Mouse (Mus musculus): ENCODE data around the gene Tedc2. TPM values are rescaled to one million over a fixed set of nuclear protein-coding genes. Genes with fewer than 3 reads are reported as not detected.

Tedc2 gene
- polyA plus RNA-seq, 1 experiment from 2014 or later = 19.2 TPM

DNA sequence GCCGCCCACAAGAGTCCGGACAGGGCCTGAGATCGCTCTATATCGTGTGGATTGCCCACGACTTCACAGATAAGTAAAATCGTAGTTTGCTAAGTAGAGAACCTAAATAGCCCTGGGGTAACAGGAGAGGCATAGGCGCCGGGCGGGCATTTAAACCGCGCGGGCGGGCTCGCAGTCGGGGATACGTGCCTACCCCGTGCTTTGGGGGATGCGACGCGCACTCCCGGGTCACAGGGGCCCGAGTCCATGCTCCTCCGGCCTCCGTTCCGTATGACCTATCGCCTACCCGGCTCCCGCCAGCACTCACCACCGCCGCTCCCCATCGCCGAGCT is 30.3 kb upstream of the Tedc2 start:
- H3K9me3 ChIP-seq (ENCODE audit: control insufficient read depth, low read length) = no peaks in the 10 kb centered on the region
- WGBS = under 1% methylated on average over 32 of the region's 32 CpGs
- ATAC-seq (replicated peaks; ENCODE audit: low FRiP score) (no peak), DNase-seq (ENCODE audit: low spot score) (no peak)
- H3K27ac ChIP-seq (ENCODE audit: low read depth, low read length) = peak overlapping the region; percentile 21; the same call in 1 of the 2 replicates
- peak overlapping the region; percentile 70 for H3K4me2 ChIP-seq (ENCODE audit: low read depth, low read length, severe bottlenecking)
- peak overlapping the region; percentile 85 for H3K4me3 ChIP-seq (ENCODE audit: low read depth, low read length)
- no peaks in the 10 kb centered on the region for H3K27me3 ChIP-seq (ENCODE audit: control insufficient read depth, insufficient read depth, low read length)
- no peaks in the 10 kb centered on the region; the same call in 1 of the 2 replicates for H3K4me1 ChIP-seq (replicated peaks; ENCODE audit: control insufficient read depth, insufficient read depth, low read length)
- peaks cover 15% of the 10 kb centered on the region for H3K36me3 ChIP-seq (ENCODE audit: control insufficient read depth, insufficient read depth, low read length)
- H3K9ac ChIP-seq (ENCODE audit: low read length) = peak overlapping the region; percentile 91

DNA sequence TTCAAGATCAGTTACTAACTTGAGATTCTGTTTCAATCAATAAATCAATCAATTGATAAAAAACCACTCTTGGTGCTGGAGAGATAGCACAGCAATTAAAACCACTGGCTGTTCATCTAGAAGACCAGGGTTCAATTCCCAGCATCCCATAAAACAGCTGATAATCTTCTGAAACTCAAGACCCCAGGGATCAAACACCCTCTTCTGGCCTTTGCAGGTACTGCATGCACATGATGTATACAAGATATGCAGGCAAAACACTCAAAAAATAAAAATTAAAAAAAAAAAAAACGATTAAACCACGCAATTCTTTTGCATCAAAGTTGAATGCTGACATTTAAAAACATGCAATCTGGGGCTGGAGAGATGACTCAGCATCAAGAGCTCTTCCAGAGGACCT is 28.0 kb upstream of the Tedc2 start:
- Histone ChIP-seq H3K4me2 (ENCODE audit: low read depth, low read length, severe bottlenecking) (no peak overlapping the region), H3K36me3 (ENCODE audit: control insufficient read depth, insufficient read depth, low read length) (peaks cover 32% of the 10 kb centered on the region), H3K27ac (ENCODE audit: low read depth, low read length) (no peak overlapping the region), H3K27me3 (ENCODE audit: control insufficient read depth, insufficient read depth, low read length) (no peaks in the 10 kb centered on the region), H3K4me1 (replicated peaks; ENCODE audit: control insufficient read depth, insufficient read depth, low read length) (no peaks in the 10 kb centered on the region; the same call in 1 of the 2 replicates), H3K9ac (ENCODE audit: low read length) (no peak overlapping the region), H3K4me3 (ENCODE audit: low read depth, low read length) (no peak overlapping the region), H3K9me3 (ENCODE audit: control insufficient read depth, low read length) (peaks cover 5% of the 10 kb centered on the region)
- WGBS = 98% methylated on average over 2 of the region's 2 CpGs
- no peak for ATAC-seq (replicated peaks; ENCODE audit: low FRiP score)
- no peak for DNase-seq (ENCODE audit: low spot score)

DNA sequence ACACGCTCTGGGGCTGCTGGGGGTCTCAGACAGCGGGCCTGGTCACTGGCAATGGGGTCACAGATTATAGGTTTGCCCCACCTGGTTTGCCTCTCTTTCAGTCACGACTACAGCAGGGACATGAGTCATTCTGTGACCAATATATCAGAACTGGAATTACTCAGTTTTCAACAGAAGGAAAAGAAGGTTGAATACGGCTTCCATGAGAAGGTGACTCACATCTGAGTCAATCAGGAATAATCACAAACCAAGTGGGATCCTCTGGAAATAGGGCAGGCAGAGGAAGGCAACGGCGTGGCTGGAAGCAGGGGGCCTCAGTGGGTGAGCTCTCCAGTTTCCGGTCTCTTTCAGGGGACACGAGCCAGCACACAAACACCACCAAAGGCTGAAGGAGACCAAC is 23.4 kb upstream of the Tedc2 start:
- no peak overlapping the region for H3K4me3 ChIP-seq (ENCODE audit: low read depth, low read length)
- no peaks in the 10 kb centered on the region for H3K4me1 ChIP-seq (replicated peaks; ENCODE audit: control insufficient read depth, insufficient read depth, low read length)
- H3K9me3 ChIP-seq (ENCODE audit: control insufficient read depth, low read length) = peaks cover 5% of the 10 kb centered on the region
- H3K36me3 ChIP-seq (ENCODE audit: control insufficient read depth, insufficient read depth, low read length) = peaks cover 63% of the 10 kb centered on the region
- H3K9ac ChIP-seq (ENCODE audit: low read length) = no peak overlapping the region
- DNase-seq (ENCODE audit: low spot score) (no peak), ATAC-seq (replicated peaks; ENCODE audit: low FRiP score) (no peak)
- H3K27ac ChIP-seq (ENCODE audit: low read depth, low read length) = no peak overlapping the region
- H3K27me3 ChIP-seq (ENCODE audit: control insufficient read depth, insufficient read depth, low read length) = no peaks in the 10 kb centered on the region
- 97% methylated on average over 8 of the region's 8 CpGs for WGBS
- H3K4me2 ChIP-seq (ENCODE audit: low read depth, low read length, severe bottlenecking) = no peak overlapping the region

DNA sequence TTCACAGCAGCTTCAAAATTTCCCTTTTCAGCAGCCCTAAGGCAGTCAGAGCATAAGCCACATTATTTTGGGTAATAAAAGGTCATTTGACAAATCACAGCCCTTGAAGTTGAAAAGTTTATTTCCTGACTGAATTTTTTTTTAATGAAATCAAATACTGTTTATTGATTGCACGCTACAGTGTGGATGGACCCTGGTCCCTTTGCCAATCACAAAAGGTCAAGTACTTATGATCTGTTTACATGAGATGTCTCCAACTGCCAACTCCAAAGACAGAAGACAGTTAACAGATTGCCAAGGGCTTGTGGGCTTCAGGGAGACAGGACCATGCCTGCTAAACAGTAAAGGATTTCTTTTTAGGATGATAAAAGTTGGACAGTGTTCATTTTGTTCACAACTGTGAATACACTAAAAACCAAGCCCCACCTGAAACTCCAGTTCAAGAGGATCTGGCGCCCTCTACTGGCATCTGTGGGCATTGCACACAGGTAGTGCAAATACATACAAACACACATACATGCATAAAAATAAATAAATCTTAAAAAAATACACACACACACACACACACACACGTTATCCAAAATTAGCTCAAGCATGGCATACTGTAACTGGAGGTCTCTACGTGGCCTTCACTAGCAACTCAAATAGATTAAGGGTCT is 22.8 kb upstream of the Tedc2 start:
- H3K9me3 ChIP-seq (ENCODE audit: control insufficient read depth, low read length) = peaks cover 5% of the 10 kb centered on the region
- H3K9ac ChIP-seq (ENCODE audit: low read length) = no peak overlapping the region
- H3K4me2 ChIP-seq (ENCODE audit: low read depth, low read length, severe bottlenecking) = no peak overlapping the region
- H3K27ac ChIP-seq (ENCODE audit: low read depth, low read length) = no peak overlapping the region
- H3K4me3 ChIP-seq (ENCODE audit: low read depth, low read length) = no peak overlapping the region
- 86% methylated on average over 4 of the region's 4 CpGs for WGBS
- DNase-seq (ENCODE audit: low spot score) (no peak), ATAC-seq (replicated peaks; ENCODE audit: low FRiP score) (no peak)
- no peaks in the 10 kb centered on the region for H3K27me3 ChIP-seq (ENCODE audit: control insufficient read depth, insufficient read depth, low read length)
- no peaks in the 10 kb centered on the region for H3K4me1 ChIP-seq (replicated peaks; ENCODE audit: control insufficient read depth, insufficient read depth, low read length)
- H3K36me3 ChIP-seq (ENCODE audit: control insufficient read depth, insufficient read depth, low read length) = peaks cover 58% of the 10 kb centered on the region

DNA sequence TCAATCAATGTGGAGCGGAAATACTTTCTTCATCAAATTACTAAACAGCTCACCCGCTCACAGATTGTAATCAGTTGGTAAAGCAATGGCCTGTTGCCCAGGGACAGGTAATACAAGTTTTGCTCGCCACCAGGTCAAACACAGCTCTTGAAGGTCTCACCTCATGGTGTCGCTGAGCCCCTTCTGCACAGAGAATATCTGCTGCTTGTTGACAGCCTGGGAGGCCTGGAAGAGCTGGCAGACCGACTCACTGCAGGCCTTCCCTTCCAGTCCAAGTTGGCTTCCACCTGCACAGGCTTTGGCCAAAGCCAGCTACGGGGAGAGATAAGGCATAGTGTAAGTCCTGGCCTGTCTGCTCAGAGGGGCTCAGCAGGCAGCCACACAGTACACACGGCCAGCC is 16.3 kb upstream of the Tedc2 start:
- Histone ChIP-seq H3K9ac (ENCODE audit: low read length) (no peak overlapping the region), H3K4me3 (ENCODE audit: low read depth, low read length) (no peak overlapping the region), H3K36me3 (ENCODE audit: control insufficient read depth, insufficient read depth, low read length) (peaks cover 49% of the 10 kb centered on the region), H3K27ac (ENCODE audit: low read depth, low read length) (no peak overlapping the region), H3K27me3 (ENCODE audit: control insufficient read depth, insufficient read depth, low read length) (no peaks in the 10 kb centered on the region), H3K9me3 (ENCODE audit: control insufficient read depth, low read length) (no peaks in the 10 kb centered on the region), H3K4me1 (replicated peaks; ENCODE audit: control insufficient read depth, insufficient read depth, low read length) (no peaks in the 10 kb centered on the region), H3K4me2 (ENCODE audit: low read depth, low read length, severe bottlenecking) (no peak overlapping the region)
- ATAC-seq (replicated peaks; ENCODE audit: low FRiP score) (no peak), DNase-seq (ENCODE audit: low spot score) (no peak)
- 92% methylated on average over 7 of the region's 7 CpGs for WGBS

DNA sequence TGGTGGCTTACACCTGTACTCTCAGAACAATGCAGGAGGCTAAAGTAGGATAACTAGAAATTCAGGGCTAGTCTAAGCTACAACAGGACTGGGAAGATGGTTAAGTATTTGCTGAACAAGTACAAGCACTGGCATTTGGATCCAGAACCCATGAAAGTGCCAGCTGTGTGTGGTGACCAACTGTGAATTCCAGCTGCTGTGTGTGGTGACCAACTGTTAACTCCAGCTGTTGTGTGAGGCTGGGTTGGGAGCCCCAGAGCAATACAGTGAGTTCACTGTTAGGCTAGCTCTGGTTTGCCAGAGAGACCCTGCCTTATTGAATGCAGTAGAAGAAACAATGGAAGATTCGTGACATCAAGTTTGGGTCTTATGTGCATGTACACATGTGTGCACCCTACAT is 15.8 kb upstream of the Tedc2 start:
- Histone ChIP-seq H3K9ac (ENCODE audit: low read length) (no peak overlapping the region), H3K4me2 (ENCODE audit: low read depth, low read length, severe bottlenecking) (no peak overlapping the region), H3K4me3 (ENCODE audit: low read depth, low read length) (no peak overlapping the region), H3K4me1 (replicated peaks; ENCODE audit: control insufficient read depth, insufficient read depth, low read length) (no peaks in the 10 kb centered on the region), H3K27me3 (ENCODE audit: control insufficient read depth, insufficient read depth, low read length) (no peaks in the 10 kb centered on the region), H3K27ac (ENCODE audit: low read depth, low read length) (no peak overlapping the region), H3K9me3 (ENCODE audit: control insufficient read depth, low read length) (no peaks in the 10 kb centered on the region), H3K36me3 (ENCODE audit: control insufficient read depth, insufficient read depth, low read length) (peaks cover 52% of the 10 kb centered on the region)
- no peak for DNase-seq (ENCODE audit: low spot score)
- no peak for ATAC-seq (replicated peaks; ENCODE audit: low FRiP score)
- 100% methylated on average over 1 of the region's 1 CpGs for WGBS

DNA sequence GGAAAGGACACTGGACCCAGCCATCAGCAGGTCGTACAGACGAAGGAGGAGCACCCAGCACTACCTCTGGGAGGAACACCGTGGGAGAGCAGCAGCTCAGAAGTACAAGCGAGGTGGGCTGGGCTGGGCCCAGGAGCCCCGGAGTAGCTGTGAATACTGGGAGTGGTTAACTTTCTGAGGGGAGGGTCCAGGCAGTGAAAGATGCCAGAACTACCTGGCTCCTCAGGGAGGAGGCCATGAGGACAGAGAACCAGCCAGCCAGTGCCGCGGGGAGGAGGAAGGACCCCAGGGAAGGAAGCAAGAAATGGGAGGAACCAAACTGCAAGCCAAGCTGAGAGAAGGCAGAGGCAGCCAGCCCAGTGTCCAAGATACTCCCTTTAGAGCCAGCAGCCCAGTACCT is 7.3 kb upstream of the Tedc2 start:
- H3K9me3 ChIP-seq (ENCODE audit: control insufficient read depth, low read length) = no peaks in the 10 kb centered on the region
- H3K9ac ChIP-seq (ENCODE audit: low read length) = no peak overlapping the region
- H3K36me3 ChIP-seq (ENCODE audit: control insufficient read depth, insufficient read depth, low read length) = peaks cover 39% of the 10 kb centered on the region
- WGBS = 97% methylated on average over 7 of the region's 7 CpGs
- H3K4me1 ChIP-seq (replicated peaks; ENCODE audit: control insufficient read depth, insufficient read depth, low read length) = no peaks in the 10 kb centered on the region
- H3K27me3 ChIP-seq (ENCODE audit: control insufficient read depth, insufficient read depth, low read length) = no peaks in the 10 kb centered on the region
- no peak overlapping the region for H3K4me2 ChIP-seq (ENCODE audit: low read depth, low read length, severe bottlenecking)
- DNase-seq (ENCODE audit: low spot score) = no peak
- no peak overlapping the region for H3K4me3 ChIP-seq (ENCODE audit: low read depth, low read length)
- ATAC-seq (replicated peaks; ENCODE audit: low FRiP score) = no peak
- H3K27ac ChIP-seq (ENCODE audit: low read depth, low read length) = no peak overlapping the region

DNA sequence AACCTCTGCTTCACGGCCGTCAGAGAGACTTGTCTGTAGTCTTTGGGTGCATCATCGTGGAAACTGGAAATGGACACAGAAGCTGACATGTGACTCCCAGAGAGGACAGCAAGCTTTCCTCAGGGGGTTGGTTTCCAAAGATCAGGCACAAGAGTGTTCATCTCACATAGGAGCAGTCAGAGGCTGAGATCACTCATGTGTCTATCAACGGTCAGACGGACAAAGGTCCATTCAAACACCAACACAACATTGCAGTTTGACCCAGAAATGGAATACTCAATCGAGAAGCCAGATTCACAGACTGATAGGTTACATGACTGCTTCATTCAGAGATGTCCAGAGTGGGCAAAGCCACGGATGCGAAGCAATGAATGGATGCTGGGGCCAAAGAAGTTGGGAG is 6.1 kb upstream of the Tedc2 start:
- Histone ChIP-seq H3K4me1 (replicated peaks; ENCODE audit: control insufficient read depth, insufficient read depth, low read length) (no peaks in the 10 kb centered on the region), H3K9ac (ENCODE audit: low read length) (no peak overlapping the region), H3K9me3 (ENCODE audit: control insufficient read depth, low read length) (no peaks in the 10 kb centered on the region), H3K4me2 (ENCODE audit: low read depth, low read length, severe bottlenecking) (no peak overlapping the region), H3K27me3 (ENCODE audit: control insufficient read depth, insufficient read depth, low read length) (no peaks in the 10 kb centered on the region), H3K36me3 (ENCODE audit: control insufficient read depth, insufficient read depth, low read length) (peaks cover 28% of the 10 kb centered on the region; the same call in 1 of the 2 replicates), H3K27ac (ENCODE audit: low read depth, low read length) (no peak overlapping the region), H3K4me3 (ENCODE audit: low read depth, low read length) (no peak overlapping the region)
- WGBS = 92% methylated on average over 8 of the region's 8 CpGs
- ATAC-seq (replicated peaks; ENCODE audit: low FRiP score) (no peak), DNase-seq (ENCODE audit: low spot score) (no peak)

DNA sequence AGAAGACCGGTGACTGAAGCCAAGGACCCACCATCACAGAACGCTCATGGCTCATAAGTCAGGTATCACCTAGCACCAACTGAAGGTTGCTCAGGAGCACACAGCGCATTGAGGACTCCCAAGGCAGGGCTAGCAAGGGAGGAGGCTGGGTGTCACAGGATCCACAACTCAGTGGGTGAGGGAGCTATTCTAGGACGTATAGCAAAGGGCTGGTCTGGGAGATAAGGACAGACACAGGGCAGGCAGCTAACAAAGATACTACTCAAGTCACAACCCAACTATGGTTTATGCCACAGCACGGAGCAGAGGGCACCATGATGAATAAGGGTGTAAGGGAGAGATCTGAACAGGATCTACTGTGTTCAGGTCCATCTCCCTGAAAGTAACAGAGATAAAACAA is 5.2 kb upstream of the Tedc2 start:
- no peak overlapping the region for H3K9ac ChIP-seq (ENCODE audit: low read length)
- no peaks in the 10 kb centered on the region for H3K4me1 ChIP-seq (replicated peaks; ENCODE audit: control insufficient read depth, insufficient read depth, low read length)
- no peaks in the 10 kb centered on the region for H3K9me3 ChIP-seq (ENCODE audit: control insufficient read depth, low read length)
- no peak overlapping the region for H3K4me2 ChIP-seq (ENCODE audit: low read depth, low read length, severe bottlenecking)
- no peak overlapping the region for H3K27ac ChIP-seq (ENCODE audit: low read depth, low read length)
- 88% methylated on average over 5 of the region's 5 CpGs for WGBS
- no peak for ATAC-seq (replicated peaks; ENCODE audit: low FRiP score)
- H3K27me3 ChIP-seq (ENCODE audit: control insufficient read depth, insufficient read depth, low read length) = no peaks in the 10 kb centered on the region
- H3K36me3 ChIP-seq (ENCODE audit: control insufficient read depth, insufficient read depth, low read length) = peaks cover 27% of the 10 kb centered on the region; the same call in 1 of the 2 replicates
- no peak for DNase-seq (ENCODE audit: low spot score)
- no peak overlapping the region for H3K4me3 ChIP-seq (ENCODE audit: low read depth, low read length)

All from forebrain, embryonic 11.5 days (tissue).